Mouse (Mus musculus): Measurements from ENCODE around the gene Tiam1.

The Tiam1 gene

DNA sequence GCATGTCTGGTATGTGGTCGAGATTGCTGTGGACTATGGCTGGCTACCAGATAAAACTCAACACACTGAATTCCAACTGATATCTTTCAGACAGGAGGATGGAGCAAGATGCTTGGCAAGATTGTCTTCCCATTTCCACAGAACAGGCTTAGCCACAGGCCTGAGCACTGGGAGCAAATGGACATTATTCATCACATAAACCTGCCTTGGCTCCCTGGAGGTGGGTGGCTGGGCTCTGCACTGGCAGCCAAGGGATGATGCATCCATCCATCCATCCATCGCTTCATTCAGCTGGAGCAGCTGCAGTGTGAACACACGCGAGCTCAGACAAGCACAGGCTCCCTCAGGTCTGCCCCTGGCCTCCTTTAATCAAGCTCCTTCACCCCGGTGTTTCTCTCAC is 190.7 kb downstream of the Tiam1 start:
- no peak for DNase-seq (ENCODE audit: low spot score)

DNA sequence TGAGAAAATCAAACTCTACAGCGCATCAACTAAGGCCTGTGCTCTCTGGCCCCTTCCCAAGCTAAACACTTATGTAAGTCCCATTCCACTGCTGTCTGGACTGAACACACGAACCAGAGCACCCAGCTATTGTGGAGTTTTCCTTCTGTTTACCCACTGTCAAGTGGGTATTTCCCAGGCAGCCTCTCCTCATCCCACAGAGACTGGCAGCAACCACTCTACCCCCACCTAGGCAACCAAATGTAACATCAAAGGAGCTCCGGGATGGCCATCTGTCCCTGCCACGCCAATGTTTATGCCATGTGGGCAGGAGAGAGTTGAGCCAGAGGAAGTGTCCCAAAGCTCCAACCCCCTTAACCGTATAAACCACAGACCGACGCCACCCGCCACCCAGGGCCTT is 192.8 kb downstream of the Tiam1 start:
- no peak for DNase-seq (ENCODE audit: low spot score)

DNA sequence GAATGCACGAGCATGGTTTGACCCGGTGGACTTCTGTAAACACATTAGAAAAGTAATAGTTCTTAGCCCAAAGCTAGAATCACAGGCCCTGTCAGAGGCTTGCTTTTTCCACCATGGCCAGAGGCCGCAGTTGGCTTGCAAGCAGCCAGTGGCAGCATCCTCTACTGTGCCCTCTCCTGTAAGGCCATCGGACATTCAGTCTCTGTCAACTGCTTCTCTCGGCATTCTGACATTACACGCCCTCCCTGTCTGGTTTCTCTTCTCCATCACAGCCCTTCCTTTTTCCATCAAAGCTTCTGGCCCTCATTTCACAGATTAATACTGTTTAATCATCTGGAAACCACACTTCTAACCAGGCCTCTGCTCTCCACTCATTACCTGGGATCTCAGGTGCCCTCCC is 193.3 kb downstream of the Tiam1 start:
- DNase-seq (ENCODE audit: low spot score), result no peak

DNA sequence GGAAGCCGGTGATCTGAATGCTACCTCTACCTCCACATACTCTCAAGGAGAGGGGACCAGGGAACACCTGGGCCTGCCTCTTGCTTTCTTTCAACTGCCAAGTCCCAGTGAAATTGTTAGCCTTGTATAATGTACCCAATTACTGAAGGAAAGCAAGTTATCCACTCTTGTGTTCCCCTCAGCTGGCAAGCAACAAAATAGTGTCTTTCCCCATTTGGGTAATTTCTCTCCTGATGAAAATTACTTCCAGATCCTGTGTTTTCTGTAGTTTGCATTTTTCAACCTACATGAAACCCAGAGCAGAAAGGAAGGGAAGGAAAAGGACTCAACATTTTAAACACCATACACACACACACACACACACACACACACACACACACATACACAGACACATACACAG is 195.5 kb downstream of the Tiam1 start:
- no peak for DNase-seq (ENCODE audit: low spot score)

DNA sequence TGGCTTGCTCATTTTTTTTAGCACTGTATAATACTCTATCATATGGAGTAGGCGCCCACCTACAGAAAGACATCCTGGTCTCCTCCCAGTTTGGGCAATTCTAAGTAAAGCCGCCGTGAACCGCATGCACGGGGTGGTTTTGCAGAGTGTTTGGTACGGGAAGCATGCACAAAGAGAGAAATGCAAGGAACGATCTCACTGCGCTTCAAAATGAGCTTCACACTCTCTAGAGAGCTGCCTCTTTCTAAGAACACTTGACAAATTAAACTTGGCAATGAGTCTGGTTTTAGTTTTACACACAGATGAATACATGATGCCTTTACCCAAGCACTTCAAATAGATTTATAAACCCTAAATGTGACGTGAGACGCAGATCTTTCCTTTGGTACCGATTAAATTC is 196.8 kb downstream of the Tiam1 start:
- no peak for DNase-seq (ENCODE audit: low spot score)

DNA sequence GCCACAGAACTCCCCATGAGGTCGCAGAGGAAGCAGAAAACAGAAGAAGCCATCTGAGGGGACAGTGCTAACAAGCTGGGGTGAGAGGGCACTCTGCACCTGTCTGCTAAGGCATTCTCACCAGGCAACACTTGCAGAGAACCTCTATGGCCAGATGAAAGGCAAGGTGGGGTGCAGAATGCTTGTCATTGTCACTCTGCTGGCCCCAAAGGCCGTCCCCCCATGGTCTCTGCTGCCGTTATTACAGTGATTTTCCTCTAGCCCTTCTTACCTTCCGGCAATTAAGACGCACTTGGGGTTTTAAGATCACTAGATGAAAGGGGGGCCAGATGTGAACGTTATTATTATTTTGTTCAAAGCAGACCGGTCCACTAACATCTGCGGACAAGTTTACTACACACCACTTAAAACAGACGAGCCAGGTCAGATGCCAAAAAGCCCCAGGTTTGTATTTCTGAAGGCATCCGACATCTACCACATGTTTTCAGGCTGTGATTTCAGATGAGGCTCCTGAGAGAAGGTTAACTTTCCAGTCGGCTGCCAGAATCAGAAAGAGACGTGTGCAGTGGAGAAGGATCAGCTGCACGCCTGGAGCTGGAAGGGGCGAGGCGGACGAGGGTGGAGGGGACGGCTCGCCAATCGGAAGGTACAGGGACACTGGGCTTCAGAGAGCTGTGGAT is 198.8 kb downstream of the Tiam1 start:
- no peak for DNase-seq (ENCODE audit: low spot score)

DNA sequence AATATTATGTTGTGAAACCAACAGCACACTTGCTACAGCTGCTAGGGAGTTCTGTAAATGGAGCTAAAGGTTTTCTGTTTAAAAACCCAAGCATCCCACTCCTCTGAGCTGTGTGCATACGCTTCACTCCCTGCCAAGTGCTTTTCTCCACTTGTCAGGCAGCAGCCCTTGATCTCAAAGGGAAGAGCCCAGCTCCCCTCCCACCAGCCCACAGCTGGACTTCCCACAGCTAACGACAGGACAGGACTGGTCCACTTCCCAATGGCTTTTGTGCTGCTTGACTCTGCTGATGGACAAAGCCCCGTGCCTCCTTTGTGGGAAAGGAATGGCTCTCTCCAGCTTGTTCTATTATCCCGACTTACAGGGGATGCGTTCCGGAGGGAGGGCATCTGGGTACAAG is 199.5 kb downstream of the Tiam1 start:
- DNase-seq (ENCODE audit: low spot score), result no peak

DNA sequence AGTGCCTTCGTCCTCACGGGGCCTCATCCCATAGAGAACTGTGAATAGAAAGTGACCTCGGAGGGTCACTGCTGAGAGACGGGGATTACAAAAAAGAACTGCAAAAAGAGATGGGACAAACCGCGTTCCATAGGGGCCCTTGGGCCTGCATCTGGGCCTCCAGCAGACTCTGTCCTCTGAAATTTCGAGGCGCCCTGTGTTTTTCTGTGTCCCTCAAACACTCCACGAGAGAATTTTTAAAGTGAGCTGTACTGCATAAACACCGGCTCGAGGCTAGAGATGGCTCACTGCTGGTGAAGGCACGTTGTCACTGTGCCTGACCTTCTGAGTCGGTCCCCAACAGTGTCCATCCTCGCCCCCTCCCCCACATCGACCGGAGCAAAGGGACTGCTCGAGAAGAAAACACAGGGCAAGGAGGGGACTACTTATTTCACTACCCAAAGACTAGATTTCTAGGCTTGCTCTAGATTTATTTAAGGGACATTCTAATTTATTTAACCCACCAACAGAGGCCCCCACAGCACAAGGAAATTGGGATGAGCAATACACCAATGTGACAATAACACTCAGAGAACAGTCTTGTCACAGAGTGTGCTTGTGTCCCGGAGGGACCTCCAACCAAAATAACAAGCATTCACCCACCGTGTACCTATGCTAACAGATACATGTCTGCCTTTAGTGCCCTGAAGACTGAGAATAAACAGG is 200.2 kb downstream of the Tiam1 start:
- DNase-seq (ENCODE audit: low spot score), result no peak

DNA sequence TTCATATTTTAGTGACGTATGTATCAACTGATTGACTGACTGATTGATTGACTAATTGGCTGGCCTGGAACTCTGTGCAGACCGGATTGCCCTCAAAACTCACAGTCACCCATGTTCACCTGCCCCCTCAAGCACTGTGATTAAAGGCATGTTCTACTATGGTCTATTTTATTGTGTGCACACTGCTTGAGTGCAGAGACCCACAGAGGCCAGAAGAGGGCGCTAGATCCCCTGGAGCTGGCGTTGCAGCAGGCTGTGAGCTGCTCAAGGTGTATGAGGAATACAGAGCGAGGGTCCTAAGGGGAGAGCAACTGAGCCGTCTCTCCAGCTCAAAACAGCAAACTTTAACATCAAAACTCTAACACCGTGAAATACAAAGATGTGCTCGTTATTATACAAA is 202.9 kb downstream of the Tiam1 start:
- no peak for DNase-seq (ENCODE audit: low spot score)

DNA sequence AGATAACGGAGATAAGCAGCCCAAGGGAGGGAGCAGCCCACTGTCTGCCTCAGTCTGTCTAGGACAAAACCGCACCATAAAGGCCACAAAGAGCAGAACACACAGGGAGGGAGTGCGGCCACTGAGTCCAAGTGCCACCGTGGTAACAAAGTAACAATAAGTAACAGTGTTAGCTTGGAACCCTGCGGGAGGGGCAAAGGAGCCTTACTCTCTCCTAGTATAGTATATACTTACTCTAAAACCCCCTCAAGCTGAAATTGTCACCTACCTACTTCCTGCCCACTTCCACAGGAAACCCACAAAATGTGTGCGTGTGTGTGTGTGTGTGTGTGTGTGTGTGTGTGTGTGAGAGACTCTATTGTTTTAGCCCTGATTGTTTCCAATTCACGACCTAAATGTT is 205.3 kb downstream of the Tiam1 start:
- no peak for DNase-seq (ENCODE audit: low spot score)

DNA sequence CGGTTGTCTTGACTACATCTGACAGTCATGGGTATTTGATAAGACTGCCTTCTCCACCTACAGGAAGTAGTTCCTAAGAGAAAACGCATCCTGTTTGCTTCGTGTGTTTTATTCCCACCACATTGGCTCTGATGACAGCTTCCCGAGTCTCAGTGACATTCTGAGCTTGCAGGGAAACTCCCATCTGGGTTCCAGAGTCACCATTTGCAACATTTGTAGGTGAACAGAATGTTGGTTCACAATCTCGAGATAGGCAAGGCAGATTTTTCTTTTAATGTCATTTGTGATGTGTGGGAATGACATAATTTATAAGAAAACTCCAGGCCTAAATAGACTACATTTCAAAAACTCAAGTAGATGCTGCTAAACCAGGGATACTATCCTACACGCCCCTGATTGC is 207.0 kb downstream of the Tiam1 start:
- DNase-seq (ENCODE audit: low spot score), result no peak

DNA sequence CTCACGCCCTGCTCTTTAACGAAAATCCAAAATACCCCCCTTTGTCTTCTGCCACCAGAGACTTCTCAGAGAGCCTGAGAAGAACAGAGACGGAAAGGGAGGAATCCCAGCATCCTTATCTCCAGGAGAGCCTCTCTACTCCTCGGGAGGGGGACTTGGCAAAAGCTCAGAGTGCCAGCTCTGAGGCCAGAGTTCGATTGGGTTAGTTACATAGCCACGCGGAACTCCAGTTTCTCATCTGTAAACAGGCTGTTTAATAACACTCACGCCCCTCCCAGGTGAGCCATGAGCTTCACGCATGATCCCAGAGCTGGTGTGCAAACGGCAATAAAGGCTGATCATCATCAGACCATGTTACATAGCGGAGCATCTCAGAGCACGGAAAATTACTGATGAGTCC is 208.2 kb downstream of the Tiam1 start:
- DNase-seq (ENCODE audit: low spot score), result no peak

DNA sequence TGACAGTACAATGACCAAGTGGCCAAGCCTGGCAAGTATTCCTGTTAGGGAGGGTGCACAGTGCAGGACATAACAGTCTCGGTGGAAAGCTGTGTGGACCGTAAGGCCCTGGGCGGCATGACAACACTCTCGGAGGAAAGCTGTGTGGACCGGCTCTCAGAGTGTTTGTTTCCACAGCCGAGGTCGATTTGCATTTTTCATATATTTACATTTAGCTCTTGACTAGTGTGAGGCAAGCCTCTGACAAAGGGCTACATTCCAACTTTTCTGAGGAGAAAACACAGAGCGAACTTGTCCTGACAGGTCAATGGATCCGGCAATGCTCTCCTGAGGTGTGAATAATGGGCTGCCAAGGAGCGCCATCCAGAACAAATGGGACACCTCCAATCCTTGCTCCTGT is 209.0 kb downstream of the Tiam1 start:
- no peak for DNase-seq (ENCODE audit: low spot score)

DNA sequence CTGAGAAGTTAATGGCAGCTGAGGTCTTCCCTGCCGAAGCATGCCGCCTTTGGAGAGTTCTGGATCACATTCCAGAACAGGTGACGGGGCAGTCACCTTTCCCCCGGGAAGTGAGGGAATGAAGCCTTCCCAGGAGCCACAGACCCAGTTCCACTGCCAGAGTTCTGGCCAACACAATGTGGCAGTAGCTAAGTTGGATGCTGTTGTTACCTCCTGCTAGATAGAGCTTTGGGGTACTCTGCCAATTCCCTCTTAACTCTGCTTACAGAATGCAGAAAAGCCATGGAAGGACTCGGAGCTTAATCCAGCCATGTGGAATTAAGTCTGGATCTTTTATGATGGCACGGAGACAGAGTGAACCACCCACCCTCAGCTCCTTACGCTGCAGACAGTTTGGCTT is 209.6 kb downstream of the Tiam1 start:
- no peak for DNase-seq (ENCODE audit: low spot score)

DNA sequence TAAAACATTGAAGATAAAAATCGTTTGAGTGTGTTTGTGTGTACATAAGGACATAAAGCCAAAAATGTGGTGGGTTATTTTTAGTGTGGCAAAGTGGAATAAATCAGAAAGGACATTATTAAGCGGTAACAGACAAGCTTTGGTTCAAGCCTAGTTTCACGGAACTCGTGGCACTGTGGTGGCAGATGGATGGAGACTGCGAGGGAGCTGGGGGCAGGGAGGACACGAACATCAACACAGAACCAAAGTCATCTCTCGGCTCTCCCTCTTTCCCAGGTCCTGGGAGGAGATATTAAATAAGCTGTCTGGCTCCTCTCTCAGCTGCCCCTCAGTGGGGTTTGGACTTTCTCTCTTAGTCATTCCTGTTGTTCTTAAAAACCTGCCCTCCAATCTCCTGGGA is 215.0 kb downstream of the Tiam1 start:
- no peak for DNase-seq (ENCODE audit: low spot score)

DNA sequence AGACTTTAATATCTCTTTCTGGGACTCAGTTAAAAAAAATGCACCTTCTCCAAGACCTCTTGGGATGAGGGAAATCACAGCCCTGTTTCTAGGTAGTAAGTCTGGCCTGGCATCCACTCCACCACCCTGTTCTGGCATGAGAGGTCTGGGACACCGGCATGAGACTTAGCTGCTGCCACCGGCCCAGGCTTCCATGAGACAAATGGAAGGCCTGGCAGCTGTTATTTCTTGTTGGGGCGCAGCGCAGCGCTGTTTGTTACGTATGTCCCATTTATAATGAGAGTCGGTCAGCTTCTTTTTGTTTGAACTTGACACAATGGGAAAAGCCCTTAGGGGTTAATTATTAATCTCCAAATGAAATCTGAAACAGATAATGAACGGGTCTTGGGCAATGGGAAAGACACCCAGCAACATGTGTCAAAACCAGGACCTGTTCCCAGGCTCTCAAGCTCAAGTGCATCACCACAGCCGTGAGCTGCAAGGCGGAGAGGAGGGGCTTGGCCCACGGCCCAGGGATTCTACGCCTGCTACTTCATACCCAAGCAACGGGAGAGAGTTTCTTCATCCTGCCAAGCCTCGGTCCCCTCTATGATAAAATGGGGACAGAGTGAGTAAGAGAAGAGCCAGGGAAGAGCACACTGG is 219.2 kb downstream of the Tiam1 start:
- DNase-seq (ENCODE audit: low spot score), result no peak

DNA sequence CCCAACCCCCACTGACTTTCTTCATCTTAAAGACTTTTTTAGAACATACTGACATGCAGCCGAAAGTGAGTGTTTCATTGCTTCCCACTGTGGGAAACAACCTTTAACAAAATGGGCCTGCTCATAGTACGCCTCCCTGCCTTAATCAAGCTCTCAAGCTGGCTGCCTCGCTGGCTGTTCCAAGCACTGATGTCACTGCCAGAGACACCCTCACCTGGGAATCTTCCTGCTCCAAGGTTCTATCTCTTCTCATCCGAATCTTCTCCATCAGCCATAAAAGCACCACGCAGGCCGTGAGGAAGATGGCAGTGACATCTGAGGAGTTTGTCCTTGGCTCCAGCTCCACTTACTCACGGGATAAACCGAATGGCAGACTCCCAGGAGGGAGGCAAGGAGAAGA is 220.3 kb downstream of the Tiam1 start:
- DNase-seq (ENCODE audit: low spot score), result no peak

DNA sequence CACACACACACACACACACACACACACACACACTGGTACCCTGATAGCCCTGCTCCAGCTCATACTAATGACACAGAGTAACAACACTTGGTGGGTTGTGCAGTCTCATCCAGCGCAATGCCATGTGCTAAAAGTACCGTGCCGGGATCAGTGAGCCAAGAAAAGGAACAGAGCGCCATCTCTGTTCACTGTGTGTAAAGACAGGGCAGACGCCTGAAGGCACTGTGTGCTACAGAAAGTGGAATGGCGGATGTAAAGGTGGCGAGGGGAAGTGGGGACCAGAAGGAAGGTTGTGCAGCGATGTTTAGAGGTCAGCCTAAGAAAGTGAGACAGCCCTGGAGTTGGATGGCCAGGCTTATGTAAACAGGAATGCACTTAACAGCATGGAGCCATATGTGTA is 221.1 kb downstream of the Tiam1 start:
- no peak for DNase-seq (ENCODE audit: low spot score)

DNA sequence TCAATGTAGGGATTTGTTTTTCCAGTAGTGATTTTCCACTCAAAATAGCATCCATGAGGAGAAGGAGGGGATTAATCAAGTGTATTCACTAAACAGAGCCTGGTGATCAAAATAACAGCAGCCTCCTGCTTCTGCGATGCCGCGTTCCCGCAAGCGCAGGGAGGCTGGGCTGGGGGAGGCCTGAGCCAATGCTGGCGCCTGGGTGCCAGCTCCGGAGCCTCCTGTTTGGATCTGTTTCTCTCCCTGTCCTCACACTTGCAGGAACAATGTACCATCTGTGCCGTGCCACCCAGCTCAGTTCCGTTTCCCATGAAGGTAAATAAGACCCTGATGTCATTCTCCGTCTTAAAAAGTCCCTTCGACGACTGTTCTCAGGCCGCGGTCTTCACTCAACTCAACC is 222.2 kb downstream of the Tiam1 start:
- no peak for DNase-seq (ENCODE audit: low spot score)

DNA sequence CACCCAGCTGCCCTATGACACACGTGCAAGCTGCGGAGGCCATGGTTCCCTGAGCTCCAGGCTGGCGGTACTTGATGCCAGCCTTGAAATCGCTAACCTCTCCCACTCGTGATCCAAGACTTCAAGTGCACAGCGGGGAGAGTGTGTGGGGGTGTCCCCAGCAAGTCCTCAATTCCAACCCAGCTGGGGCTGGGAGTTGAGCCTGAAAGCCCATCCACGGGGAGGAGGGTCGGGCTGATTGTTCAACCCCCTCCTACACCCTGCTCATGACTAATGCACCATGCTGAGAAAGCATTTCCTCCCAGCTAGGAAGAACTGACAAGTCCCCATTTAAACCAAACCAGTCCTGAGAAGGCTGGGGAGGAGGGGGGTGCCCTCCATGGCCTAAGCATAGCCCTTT is 223.2 kb downstream of the Tiam1 start:
- no peak for DNase-seq (ENCODE audit: low spot score)

DNA sequence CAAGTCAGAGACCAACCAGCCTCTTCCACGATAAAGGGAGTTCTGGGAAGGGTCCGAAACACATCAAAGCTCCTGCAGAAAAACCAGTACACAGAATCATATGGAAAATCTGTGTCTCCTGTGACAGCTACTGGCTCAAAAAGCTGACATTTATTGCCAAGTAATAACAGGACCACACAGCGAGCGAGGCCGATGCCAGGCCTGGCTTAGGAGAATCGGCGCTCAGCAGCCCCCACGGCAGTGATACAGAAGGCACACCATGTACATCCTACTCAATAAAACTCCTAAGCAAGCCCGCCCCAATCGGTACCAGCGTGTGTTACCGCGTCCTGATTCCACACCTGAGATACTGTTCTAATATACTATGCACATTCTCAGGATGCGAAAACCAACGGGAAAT is 226.2 kb downstream of the Tiam1 start:
- no peak for DNase-seq (ENCODE audit: low spot score)

DNA sequence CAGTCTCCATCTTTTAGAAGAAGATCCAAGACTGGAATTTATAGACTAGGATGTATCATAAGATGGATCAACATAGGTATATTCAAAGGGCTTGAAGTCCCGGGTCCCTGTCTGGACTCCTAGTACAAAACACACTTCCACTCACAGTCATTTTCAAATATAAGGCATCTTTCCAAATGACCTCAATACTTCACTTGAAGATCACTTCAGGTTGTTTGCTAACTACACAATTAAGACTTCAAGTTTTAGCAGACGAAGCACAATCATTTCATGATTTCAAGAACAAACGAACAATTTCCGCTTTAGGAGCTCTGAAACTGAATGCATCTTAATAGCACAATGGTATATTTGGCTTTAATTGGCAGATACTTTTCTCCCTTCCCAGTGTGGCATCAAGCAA is 228.6 kb downstream of the Tiam1 start:
- DNase-seq (ENCODE audit: low spot score), result no peak

DNA sequence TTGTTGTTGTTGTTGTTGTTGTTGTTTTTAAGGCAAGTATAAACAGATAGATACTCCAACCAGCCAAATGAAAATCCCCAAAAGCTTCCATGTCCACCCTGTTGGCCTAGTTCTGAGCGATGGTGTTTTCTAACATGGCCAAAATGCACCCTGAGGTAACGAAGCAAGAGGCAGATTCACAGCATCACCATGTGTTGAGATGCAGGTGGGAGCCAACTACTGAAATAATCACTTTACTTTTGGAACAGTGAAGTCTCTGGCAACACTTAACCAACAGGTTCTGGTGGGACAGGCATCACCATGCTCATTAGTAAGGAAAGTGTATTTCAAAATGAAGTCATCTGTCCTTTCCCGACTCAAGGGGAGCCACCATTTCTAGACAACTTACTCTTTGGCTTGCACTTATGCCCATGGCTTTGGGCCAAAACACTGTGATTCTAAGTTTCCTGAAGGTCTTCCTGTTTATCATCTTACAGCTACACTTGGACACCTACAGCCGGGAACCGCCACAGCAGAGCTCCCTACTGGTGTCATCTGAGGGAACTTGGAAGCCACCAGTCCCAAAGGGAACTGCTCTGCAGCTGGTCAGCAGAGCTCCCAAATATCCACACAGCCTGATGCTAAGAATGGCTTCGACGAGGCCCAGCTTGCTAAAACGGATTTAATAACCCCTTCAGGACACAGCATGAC is 230.7 kb downstream of the Tiam1 start:
- DNase-seq (ENCODE audit: low spot score), result no peak

Data from ovary, postnatal 10 days (tissue).